In the genomic region with DNA sequence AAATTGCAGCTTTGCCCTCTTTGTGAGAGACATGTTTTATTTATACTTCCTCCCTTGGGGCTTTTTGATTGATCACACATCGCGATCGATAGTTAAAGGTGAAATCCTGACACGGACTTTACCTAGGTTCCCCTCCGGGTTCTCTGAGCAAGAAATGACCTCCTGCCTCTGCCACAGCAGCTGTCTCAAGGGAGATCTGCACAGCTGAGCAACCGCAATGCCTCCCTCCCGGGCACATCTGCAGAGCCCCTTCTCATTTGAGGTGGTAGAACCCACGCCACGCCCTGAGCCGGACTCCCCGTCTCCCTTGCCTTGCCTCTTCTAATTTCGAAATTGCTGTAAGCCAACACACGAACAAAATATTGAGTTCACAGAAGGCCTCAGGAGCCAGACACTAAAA, we compare ENCODE assay signal across 18 mouse cellular contexts.
"Had no signal": no experiment of that assay in that cellular context is flagged by ENCODE, and none has a peak within 500 bp of the region (broad histone marks: within the 10 kb centered on the region; RNA-seq: fewer than 3 reads in every experiment).

No protein-coding gene starts in this region.

- H3K9ac ChIP-seq: limb, embryonic 12.5 days; limb, embryonic 15.5 days; liver, embryonic 14.5 days; liver, postnatal 0 days; lung, embryonic 14.5 days; midbrain, embryonic 13.5 days had no signal

- H3K4me3 ChIP-seq: limb, embryonic 12.5 days; limb, embryonic 15.5 days; midbrain, embryonic 13.5 days had no signal

- H3K9me3 ChIP-seq: limb, embryonic 12.5 days; limb, embryonic 15.5 days; midbrain, embryonic 13.5 days had no signal

- H3K4me1 ChIP-seq: limb, embryonic 12.5 days; limb, embryonic 15.5 days had no signal

- H3K27me3 ChIP-seq: limb, embryonic 12.5 days; limb, embryonic 15.5 days; midbrain, embryonic 13.5 days had no signal

- ATAC-seq: liver, postnatal 0 days; lung, postnatal 0 days; midbrain, embryonic 13.5 days had no signal

- H3K4me2 ChIP-seq: limb, embryonic 12.5 days; limb, embryonic 15.5 days; liver, embryonic 11.5 days; lung, embryonic 14.5 days; midbrain, embryonic 13.5 days had no signal

- H3K27ac ChIP-seq: limb, embryonic 12.5 days; limb, embryonic 15.5 days; liver, embryonic 14.5 days; midbrain, embryonic 13.5 days had no signal

- H3K36me3 ChIP-seq: limb, embryonic 12.5 days; limb, embryonic 15.5 days; midbrain, embryonic 13.5 days had no signal

- DNase-seq: kidney, adult 11 months; kidney, adult 8-10 months; kidney, postnatal 14 days; kidney, postnatal 4 days; left cerebral cortex, postnatal 4 days; liver, postnatal 0 days; lung, embryonic 14.5 days; lung, postnatal 4 days; right cerebral cortex, adult 18-20 months; right cerebral cortex, postnatal 14 days; thymus, adult 18-20 months; thymus, postnatal 36 days had no signal
